Mouse (Mus musculus) cortical plate, adult 2 months (tissue): ENCODE measurements around the gene Ppp1r1c. TPM values are rescaled to one million over a fixed set of nuclear protein-coding genes. Genes with fewer than 3 reads are reported as not detected.

Source experiments
- H3K27ac ChIP-seq: fragments of 200-500 bp; 2 replicates; pipeline ENCODE4 v1.5.1; 2012; ENCODE audit warnings: low read length, control low read depth, inconsistent platforms; ENCODE audit not compliant: insufficient read depth
- H3K4me1 ChIP-seq: fragments of 200-500 bp; 2 replicates; pipeline ENCODE4 v1.6.1; 2011; ENCODE audit warnings: low read length; ENCODE audit not compliant: control insufficient read depth, insufficient read depth
- H3K4me3 ChIP-seq: fragments of 200-500 bp; 2 replicates; pipeline ENCODE4 v1.5.1; 2011; ENCODE audit warnings: mild to moderate bottlenecking, low read length, control low read depth; ENCODE audit not compliant: insufficient read depth
- CTCF ChIP-seq: fragments of 200-500 bp; IDR thresholded peaks from 2 replicates; pipeline ENCODE4 v1.5.1; 2011; ENCODE audit warnings: mild to moderate bottlenecking, control low read depth, low read length; ENCODE audit not compliant: insufficient read depth; ENCODE audit errors: extremely low read depth
- POLR2A ChIP-seq: fragments of 200-500 bp; IDR thresholded peaks from 2 replicates; pipeline ENCODE4 v1.6.1; 2011; ENCODE audit warnings: mild to moderate bottlenecking, low read length, control low read depth; ENCODE audit not compliant: insufficient read depth; ENCODE audit errors: extremely low read depth
- polyA plus RNA-seq: library from polyadenylated mRNA; depleted of rRNA; stranded (reverse); fragments of >200 nt; gene quantifications from 2 replicates; pipeline ENCODE4 v1.2.3, GENCODE M21; 2012

The Ppp1r1c gene
- polyA plus RNA-seq, 1 experiment, result not detected

DNA sequence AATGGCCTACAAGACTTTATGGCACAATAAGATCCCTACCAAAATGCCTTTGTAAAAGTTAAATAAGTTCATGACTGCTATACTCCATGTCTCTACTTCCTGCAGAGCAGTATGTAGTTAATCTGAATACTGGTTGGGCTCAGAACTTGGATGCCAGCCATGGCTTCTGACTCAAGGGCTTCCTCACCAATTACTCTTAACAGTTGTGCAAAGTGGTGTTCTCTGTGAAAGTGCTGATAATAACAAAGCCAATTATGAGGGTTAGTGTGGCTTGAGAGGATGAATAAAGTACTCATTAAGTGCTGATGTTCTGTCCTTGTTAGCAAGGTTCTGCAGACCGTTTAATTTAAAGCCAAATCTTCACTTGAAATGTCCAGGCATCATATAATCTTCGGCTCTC, 31.4 kb downstream of the Ppp1r1c start:
- H3K4me1 ChIP-seq, result no peaks in the 10 kb centered on the region
- no peak overlapping the region for H3K4me3 ChIP-seq
- H3K27ac ChIP-seq, result no peak overlapping the region
- TF ChIP-seq POLR2A (no peak), CTCF (no peak)

DNA sequence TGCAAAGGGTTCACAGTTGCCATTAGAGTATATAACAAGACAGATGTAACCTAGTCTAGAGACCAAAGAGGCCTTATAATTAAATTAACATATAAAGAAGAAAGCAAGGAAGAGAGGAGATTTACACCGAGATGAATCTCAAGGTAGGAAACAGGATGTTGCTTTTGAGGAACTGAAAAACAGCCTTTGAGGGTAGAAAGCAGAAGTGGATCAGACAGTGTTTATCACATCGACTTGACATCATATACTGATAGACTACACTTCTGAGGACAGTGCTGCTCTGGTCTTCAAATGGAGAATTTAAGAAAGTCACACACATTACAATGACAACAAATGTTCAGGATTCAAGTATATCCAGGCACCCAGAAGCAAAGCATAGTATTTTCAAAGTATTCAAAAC, 34.4 kb downstream of the Ppp1r1c start:
- no peak for TF ChIP-seq CTCF
- TF ChIP-seq POLR2A, result no peak
- Histone ChIP-seq H3K27ac (no peak overlapping the region), H3K4me1 (no peaks in the 10 kb centered on the region)

DNA sequence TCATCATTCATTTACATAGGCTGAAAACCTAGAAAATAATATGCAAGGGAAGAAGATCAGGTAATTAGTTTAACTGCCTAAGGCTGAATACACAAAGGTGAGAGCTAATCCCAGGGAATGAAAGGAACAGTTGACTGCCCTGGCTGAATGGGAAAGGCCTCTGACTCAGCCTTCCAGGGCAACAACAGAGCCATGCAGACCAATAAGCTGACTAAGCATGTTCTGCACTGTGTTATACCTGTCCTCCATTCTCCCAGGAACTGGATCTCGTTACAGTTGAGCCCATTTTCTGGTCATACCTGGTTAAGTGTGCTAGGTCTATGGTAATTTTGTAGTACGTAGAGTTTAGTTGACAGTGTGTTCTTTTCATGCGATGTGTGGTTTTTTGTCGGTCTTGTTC, 36.6 kb downstream of the Ppp1r1c start:
- no peak overlapping the region for H3K27ac ChIP-seq
- H3K4me1 ChIP-seq, result no peaks in the 10 kb centered on the region
- TF ChIP-seq POLR2A (no peak), CTCF (no peak)
- no peak overlapping the region for H3K4me3 ChIP-seq

More for the DNA sequence above, 34.4 kb downstream of the Ppp1r1c start:
- no peak overlapping the region for H3K4me3 ChIP-seq

DNA sequence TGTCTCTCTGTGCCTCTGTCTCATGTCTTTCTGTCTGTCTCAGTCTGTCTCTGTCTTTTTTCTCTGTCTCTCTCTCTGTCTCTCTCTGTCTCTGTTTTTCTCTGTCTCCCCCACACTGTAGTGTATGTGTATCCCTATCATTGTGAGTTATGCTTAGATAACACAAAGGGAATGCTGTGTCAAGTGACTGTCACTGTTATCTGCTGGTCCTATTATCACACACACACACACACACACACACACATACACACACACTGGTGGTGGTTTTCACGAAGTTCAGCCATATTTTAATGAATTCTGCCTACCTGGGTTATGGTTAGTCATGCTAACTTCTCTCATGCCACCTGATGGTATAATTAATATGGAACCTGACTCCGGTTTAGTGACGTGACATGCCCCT, 44.1 kb downstream of the Ppp1r1c start:
- Histone ChIP-seq H3K4me3 (no peak overlapping the region), H3K27ac (no peak overlapping the region), H3K4me1 (no peaks in the 10 kb centered on the region)
- no peak for TF ChIP-seq CTCF

DNA sequence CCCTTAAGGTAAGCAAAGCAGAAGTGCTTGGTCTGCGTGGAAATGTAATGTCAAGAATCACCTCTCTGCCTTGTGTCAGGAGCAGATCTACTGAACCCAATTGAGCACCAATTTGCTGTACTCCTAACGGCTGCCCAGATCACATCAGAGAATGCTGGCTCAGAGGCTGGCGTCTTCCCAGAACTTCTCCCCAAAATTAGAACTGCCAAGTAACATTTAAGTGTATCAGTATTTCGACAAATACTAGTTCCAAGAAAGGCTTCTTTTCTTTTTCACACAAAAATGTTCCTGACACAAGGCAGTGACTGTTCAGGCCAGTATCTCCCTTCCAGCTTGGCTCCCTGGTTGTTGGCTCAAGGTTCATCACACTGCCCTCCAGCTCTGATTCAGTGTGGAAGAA, 52.4 kb downstream of the Ppp1r1c start:
- TF ChIP-seq CTCF (no peak), POLR2A (no peak)
- Histone ChIP-seq H3K4me3 (no peak overlapping the region), H3K4me1 (peaks cover 3% of the 10 kb centered on the region; the same call in 1 of the 2 replicates), H3K27ac (no peak overlapping the region)

DNA sequence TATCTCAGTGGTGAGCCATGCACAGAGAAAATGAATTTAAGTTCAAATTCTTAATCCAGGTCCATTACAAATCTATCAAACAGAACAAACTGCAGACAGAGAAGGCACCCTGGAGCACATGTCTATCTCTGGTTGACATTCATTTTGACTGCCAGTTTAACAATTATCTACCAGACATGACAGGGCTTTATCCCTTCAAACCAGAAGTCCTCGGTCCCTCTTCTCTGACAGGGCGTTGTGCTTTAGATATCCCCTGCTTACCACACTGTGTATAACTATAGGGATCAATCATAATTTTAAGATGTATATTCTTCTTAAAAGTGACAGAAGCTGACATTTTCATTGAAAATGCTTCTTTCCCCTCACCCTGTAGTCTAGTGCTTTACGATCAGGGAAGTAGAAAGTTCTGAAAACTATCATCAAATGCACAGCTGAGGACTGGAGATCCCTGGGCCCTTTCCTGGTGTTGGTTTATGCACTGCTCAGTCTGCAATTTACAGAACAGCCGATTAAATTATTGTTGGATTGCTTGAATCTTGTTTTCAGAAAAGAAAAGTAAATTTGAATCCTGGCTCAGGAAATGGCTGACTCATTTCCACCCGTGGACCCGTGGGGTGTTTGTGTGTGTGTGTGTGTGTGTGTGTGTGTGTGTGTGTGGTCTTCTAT, 55.3 kb downstream of the Ppp1r1c start:
- no peak for TF ChIP-seq CTCF
- TF ChIP-seq POLR2A, result no peak
- no peak overlapping the region for H3K4me3 ChIP-seq

DNA sequence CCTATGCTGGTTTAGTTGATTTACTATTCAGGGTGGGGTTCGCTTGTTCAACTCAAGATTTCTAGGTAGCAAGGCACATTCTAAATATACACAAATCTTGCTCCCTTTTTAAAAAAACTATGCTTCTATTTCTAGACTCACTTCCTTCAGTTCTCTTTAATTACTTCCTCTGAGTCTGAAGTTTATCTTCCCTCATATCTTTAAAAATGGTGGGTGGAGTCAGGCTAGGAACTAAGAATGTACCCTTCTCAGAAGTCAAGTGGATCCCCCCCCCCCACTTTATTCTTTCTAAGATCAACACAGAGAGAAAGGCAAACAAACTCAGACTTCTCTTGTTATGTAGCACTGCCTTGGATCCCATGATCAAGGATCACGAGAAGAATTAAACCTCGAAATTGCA, 57.5 kb downstream of the Ppp1r1c start:
- H3K4me1 ChIP-seq, result 0 out of 2 replicates have a peak, but pooled peaks cover 1% of the 10 kb centered on the region
- H3K27ac ChIP-seq, result no peak overlapping the region
- no peak for TF ChIP-seq POLR2A
- no peak for TF ChIP-seq CTCF
- H3K4me3 ChIP-seq, result no peak overlapping the region

More for the DNA sequence above, 55.3 kb downstream of the Ppp1r1c start:
- H3K27ac ChIP-seq, result no peak overlapping the region
- H3K4me1 ChIP-seq, result peaks cover 3% of the 10 kb centered on the region; the same call in 1 of the 2 replicates

DNA sequence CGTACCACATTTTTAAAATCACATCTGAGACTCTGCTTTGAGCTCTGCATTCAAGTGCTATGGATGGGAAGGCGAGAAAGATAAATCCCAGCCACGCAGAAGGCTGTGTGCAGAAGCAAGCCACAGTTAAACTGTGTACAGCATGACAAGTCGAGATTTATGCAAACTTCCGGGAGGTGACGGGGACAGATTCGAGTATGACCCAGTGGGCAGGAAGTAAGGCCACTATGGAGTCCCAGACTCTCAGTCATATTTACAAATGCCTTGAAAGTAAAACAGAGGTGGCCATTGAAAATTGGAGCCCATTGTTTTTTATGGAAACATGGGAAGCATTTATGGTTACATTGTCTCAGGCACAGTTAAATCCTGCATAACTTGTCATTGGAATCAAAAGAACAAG, 58.1 kb downstream of the Ppp1r1c start:
- H3K27ac ChIP-seq, result no peak overlapping the region

DNA sequence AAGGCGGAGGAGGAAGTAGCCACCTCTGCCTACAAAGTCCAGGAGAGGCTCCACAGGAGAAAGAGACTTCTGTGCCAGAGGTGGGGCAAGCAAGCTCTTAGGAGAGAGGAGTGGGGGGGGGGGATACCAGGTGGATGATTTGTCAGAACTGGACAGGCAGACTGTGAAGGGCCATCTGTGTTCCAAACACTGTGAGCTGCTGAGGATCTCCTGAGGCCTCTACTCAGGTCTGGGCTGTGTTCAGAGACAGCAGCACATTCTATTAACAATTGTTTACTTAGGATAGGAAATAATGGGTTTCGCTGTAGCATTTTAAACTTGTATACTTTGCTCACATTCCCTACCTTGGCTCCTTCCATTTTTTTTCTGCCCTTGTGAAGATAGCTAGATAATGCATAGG, 61.0 kb downstream of the Ppp1r1c start:
- Histone ChIP-seq H3K27ac (no peak overlapping the region), H3K4me3 (no peak overlapping the region), H3K4me1 (no peaks in the 10 kb centered on the region)
- TF ChIP-seq CTCF, result no peak
- no peak for TF ChIP-seq POLR2A

More for the DNA sequence above, 58.1 kb downstream of the Ppp1r1c start:
- TF ChIP-seq CTCF (no peak), POLR2A (no peak)
- no peaks in the 10 kb centered on the region for H3K4me1 ChIP-seq
- no peak overlapping the region for H3K4me3 ChIP-seq

DNA sequence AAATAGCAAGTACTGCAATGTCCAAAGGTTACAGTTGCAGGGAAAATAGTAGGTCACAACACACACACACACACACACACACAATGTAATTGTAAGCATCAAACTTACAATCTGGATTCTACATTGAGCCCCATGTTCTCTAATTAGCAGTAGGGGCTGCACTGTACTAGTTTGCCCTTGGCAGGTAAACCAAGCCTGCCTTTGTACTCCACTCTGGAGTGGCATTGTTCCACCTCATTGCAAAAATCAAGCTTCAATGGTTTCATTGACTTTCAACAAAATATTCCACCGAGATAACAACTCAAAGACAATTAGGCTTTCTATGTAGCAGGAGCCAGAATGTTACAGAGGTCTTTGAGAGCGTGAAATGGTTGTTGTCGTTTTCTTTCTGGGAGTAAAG, 62.7 kb downstream of the Ppp1r1c start:
- no peak overlapping the region for H3K4me3 ChIP-seq
- H3K4me1 ChIP-seq, result peaks cover 1% of the 10 kb centered on the region; the same call in 1 of the 2 replicates
- no peak for TF ChIP-seq POLR2A
- TF ChIP-seq CTCF, result no peak
- no peak overlapping the region for H3K27ac ChIP-seq
